Mouse (Mus musculus) midbrain, postnatal 0 days (tissue): Measurements from ENCODE around the gene Gpr18. TPM values are rescaled to one million over a fixed set of nuclear protein-coding genes. Genes with fewer than 3 reads are reported as not detected.

ENCODE experiments used
- ATAC-seq: fragments of 200-750 bp; cut with Nextera tagmentation; 2 replicates; pipeline ENCODE4 v1.8.0; 2017; ENCODE audit warnings: moderate number of reproducible peaks, mild to moderate bottlenecking, moderate TSS enrichment, moderate library complexity; ENCODE audit not compliant: low FRiP score
- DNase-seq: peaks from one replicate; pipeline ENCODE4 v3.0.0-alpha.2; 2015; ENCODE audit warnings: low spot score
- H3K27ac ChIP-seq: fragments of 300-500 bp; sonication (generic); 2 replicates; pipeline ENCODE4 v1.5.1; 2014; ENCODE audit warnings: low read depth, mild to moderate bottlenecking, low read length, mixed read lengths
- H3K27me3 ChIP-seq: fragments of 300-500 bp; sonication (generic); 2 replicates; pipeline ENCODE4 v1.6.1; 2014; ENCODE audit warnings: low read length, control low read depth, mixed read lengths; ENCODE audit not compliant: insufficient read depth
- H3K36me3 ChIP-seq: fragments of 300-500 bp; sonication (generic); 2 replicates; pipeline ENCODE4 v1.6.1; 2014; ENCODE audit warnings: low read length, control low read depth, mixed read lengths; ENCODE audit not compliant: insufficient read depth
- H3K4me1 ChIP-seq: fragments of 300-500 bp; sonication (generic); 2 replicates; pipeline ENCODE4 v1.6.1; 2014; ENCODE audit warnings: mild to moderate bottlenecking, control low read depth, antibody characterized with exemption, low read length, mixed read lengths; ENCODE audit not compliant: insufficient read depth
- H3K4me2 ChIP-seq: fragments of 300-500 bp; sonication (generic); 2 replicates; pipeline ENCODE4 v1.6.1; 2014; ENCODE audit warnings: low read depth, mild to moderate bottlenecking, low read length, mixed read lengths; ENCODE audit not compliant: poor library complexity, severe bottlenecking
- H3K4me3 ChIP-seq: fragments of 300-500 bp; sonication (generic); 2 replicates; pipeline ENCODE4 v1.5.1; 2014; ENCODE audit warnings: low read depth, mild to moderate bottlenecking, low read length, moderate library complexity
- H3K9ac ChIP-seq: fragments of 300-500 bp; sonication (generic); replicated peaks from 2 replicates; pipeline ENCODE4 v1.6.1; 2014; ENCODE audit warnings: mild to moderate bottlenecking, low read length, moderate library complexity, mixed read lengths; ENCODE audit not compliant: poor library complexity, severe bottlenecking
- H3K9me3 ChIP-seq: fragments of 300-500 bp; sonication (generic); 2 replicates; pipeline ENCODE4 v1.6.1; 2016; ENCODE audit warnings: low read length, control low read depth
- CTCF ChIP-seq: IDR thresholded peaks from 2 replicates; pipeline ENCODE4 v1.5.1; 2016; ENCODE audit warnings: antibody characterized with exemption, mild to moderate bottlenecking
- WGBS: fragments of 180-500 bp; shearing (Covaris S2); extraction: QIAGEN DNeasy Blood & Tissue Kit; methylation state at CpG from one replicate; pipeline ENCODE4 v1.1.7; 2014; 5-methylcytosine and 5-hydroxymethylcytosine counted together
- polyA plus RNA-seq: library from polyadenylated mRNA; unstranded; fragments of >200 nt; fragmentation: Nextera tagmentation; extraction: Ambion mirVana; gene quantifications from 2 replicates; pipeline ENCODE4 v1.2.1, GENCODE M21; 2015
- total RNA-seq: library from RNA; depleted of rRNA; stranded (reverse); fragments of >200 nt; gene quantifications from 2 replicates; pipeline ENCODE4 v1.2.3, GENCODE M21; 2014

The Gpr18 gene
- total and polyA plus RNA-seq, 2 experiments from 2014 or later = 0.10 TPM; not detected in 1

DNA sequence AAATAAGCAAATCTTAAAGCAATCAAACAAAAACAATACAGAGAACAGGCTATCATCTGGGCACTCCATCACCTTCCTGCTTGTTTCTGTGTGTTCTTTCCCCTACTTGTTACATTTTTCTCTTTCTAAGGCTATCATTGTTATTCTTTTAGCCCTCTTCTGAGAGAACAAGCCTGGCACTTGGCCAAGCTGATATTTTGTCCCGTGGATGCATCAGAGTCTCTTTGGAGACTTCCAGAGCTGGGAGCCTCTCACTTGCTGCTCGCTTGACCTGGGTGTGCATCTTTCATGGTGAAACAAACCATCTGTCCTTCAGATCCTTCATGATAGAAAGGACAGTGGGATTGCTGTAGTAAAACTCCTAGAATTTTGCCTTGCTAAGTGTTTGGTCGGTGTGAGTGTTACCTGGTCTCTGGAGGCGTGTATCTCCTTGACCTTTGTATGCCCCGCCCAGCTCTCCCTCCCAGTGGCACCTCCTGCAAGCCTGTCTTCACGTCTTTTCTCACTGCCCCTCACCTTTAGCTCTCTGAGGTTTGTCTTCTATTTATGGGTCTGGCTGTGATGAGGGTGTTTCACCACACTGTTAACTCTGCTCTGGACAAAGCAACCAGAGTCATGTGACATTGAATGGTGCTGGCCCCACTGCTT, 31.3 kb downstream of the Gpr18 start:
- Histone ChIP-seq H3K27me3 (no peaks in the 10 kb centered on the region), H3K9me3 (no peaks in the 10 kb centered on the region), H3K9ac (no peak overlapping the region), H3K4me3 (no peak overlapping the region), H3K27ac (no peak overlapping the region), H3K4me2 (no peak overlapping the region), H3K4me1 (no peaks in the 10 kb centered on the region; the same call in 1 of the 2 replicates), H3K36me3 (no peaks in the 10 kb centered on the region)
- ATAC-seq (no peak), DNase-seq (no peak)
- WGBS = 81% methylated on average over 6 of the region's 6 CpGs
- TF ChIP-seq CTCF = no peak

DNA sequence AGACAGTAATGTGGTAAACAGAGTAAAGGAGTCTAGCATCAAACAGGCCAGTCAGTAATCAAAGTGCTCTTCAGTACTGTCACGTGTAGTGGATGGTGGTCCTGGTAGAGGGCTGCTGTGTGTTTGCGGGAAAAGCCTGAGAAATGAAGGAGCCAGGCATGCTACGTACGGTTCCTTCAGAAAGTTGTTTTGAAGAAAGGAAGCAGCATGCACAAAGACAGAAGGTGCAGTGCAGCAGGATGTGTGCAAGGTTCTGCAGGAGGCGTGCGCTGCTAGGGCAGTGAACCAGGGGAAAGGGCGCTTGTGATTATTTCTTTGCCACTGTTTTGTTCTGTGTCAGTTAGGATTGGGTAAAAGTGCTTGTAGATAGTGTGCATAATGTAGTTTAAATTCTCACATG, 34.4 kb downstream of the Gpr18 start:
- Histone ChIP-seq H3K27ac (no peak overlapping the region), H3K9ac (no peak overlapping the region), H3K4me3 (no peak overlapping the region), H3K4me2 (no peak overlapping the region), H3K27me3 (no peaks in the 10 kb centered on the region), H3K9me3 (no peaks in the 10 kb centered on the region), H3K4me1 (no peaks in the 10 kb centered on the region; the same call in 1 of the 2 replicates), H3K36me3 (no peaks in the 10 kb centered on the region)
- WGBS = 91% methylated on average over 7 of the region's 7 CpGs
- ATAC-seq (no peak), DNase-seq (no peak)
- no peak for TF ChIP-seq CTCF

DNA sequence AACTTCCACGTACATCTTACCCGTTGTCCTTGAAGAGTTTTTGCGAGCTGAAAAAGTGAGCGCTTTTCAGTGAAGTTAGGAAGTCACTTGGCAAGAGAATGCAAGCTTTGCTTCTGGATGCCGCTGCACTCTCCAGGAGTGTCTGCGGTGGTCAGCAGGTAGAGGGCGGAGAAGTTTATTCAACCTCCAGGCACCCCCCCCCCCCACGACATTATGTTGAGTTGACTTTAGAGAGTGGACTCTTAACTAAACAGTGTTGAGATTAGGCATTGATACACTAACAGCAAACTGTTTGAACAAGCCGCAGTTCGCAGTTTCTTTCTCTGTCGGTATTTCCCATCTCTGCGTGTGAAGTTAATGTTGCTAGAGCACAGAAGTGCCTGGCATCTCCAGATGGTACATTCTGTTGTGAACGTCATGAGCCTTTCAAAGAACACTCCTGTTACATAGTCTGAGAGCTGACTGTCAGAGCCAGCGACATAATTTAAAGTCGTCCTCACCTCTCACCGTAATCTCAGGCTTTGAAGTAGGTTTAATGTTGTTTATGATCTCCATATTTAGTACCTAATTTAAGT, 36.2 kb downstream of the Gpr18 start:
- Histone ChIP-seq H3K36me3 (no peaks in the 10 kb centered on the region), H3K4me1 (no peaks in the 10 kb centered on the region; the same call in 1 of the 2 replicates), H3K9ac (peak overlapping the region; percentile 84), H3K27me3 (no peaks in the 10 kb centered on the region), H3K4me2 (peak overlapping the region; percentile 93), H3K4me3 (peak overlapping the region; percentile 74), H3K9me3 (no peaks in the 10 kb centered on the region), H3K27ac (no peak overlapping the region)
- ATAC-seq = no peak
- TF ChIP-seq CTCF = no peak
- 17% methylated on average over 16 of the region's 16 CpGs for WGBS
- no peak for DNase-seq

DNA sequence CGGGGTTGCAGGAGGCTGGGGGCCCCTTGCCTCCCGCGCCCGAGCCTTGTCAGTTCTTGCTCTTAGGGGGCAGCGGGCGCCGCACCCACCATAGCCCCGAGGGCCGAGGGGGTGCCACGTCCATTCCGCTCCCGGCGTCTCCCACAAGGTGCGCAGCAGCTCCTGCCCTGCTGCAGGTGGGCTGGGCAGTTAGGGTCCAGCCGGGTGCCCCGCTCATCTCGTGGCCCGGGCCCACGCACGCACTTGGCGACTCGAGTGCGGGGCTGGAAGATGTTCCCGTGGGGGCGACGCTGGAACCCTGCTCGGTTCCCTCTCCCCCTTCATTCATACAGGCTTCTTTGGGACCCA, 36.7 kb downstream of the Gpr18 start:
- Histone ChIP-seq H3K4me1 (no peaks in the 10 kb centered on the region; the same call in 1 of the 2 replicates), H3K36me3 (no peaks in the 10 kb centered on the region), H3K4me3 (peak overlapping the region; percentile 74), H3K27ac (peak overlapping the region; percentile 60), H3K27me3 (no peaks in the 10 kb centered on the region), H3K9ac (peak overlapping the region; percentile 84), H3K9me3 (no peaks in the 10 kb centered on the region), H3K4me2 (peak overlapping the region; percentile 93)
- ATAC-seq (no peak), DNase-seq (no peak)
- 0% methylated on average over 26 of the region's 27 CpGs for WGBS
- no peak for TF ChIP-seq CTCF

DNA sequence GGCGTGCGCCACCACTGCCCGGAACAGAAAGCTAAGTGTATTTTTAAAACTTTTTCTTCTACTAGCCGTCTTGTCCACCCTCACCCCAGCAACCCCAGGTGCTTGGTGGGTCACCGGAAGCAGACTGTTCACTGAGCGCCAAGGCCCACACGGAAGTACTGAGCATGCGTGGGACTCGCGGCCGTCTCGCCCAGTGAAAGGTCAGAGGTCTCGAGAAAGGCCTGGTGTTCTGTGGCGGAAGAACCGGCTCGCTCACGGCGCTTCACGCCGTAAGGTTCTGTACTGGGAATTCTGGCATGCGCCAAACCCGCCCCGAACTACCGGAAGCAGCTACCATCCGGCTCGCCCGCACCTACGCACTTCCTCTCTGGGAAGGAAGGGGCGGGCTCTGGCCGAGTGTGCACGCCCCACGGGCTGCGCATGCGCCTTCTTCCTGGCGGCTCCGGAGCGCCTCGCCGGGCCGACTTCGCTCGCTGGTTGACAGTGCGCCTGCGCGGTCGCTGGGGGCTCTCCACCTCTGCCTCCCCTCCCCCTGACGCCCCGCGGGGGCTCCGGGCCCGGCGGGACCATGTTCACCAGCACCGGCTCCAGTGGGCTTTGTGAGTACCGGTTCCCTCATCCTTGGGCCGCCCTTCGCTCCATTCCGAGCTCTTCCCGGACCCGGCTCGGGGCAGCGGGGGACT, 37.3 kb downstream of the Gpr18 start, which contains the start of gene Ubac2:
TSS of gene Ubac2 (plus strand) at position 445 of the 683 bp plus-strand sequence.
- H3K27me3 ChIP-seq = no peaks in the 10 kb centered on the region
- H3K27ac ChIP-seq = peak within 1 kb of the TSS; percentile 60
- peak; percentile 37; the same call in 1 of the 2 replicates for TF ChIP-seq CTCF
- DNase-seq (peak; percentile 99), ATAC-seq (peak; percentile 99)
- H3K4me2 ChIP-seq = peak within 1 kb of the TSS; percentile 93
- WGBS = under 1% methylated on average over 49 of the region's 61 CpGs
- no peaks in the 10 kb centered on the region for H3K36me3 ChIP-seq
- peak within 1 kb of the TSS; percentile 84 for H3K9ac ChIP-seq
- no peaks in the 10 kb centered on the region for H3K9me3 ChIP-seq
- H3K4me1 ChIP-seq = no peaks in the 10 kb centered on the region; the same call in 1 of the 2 replicates
- peak within 1 kb of the TSS; percentile 74 for H3K4me3 ChIP-seq

DNA sequence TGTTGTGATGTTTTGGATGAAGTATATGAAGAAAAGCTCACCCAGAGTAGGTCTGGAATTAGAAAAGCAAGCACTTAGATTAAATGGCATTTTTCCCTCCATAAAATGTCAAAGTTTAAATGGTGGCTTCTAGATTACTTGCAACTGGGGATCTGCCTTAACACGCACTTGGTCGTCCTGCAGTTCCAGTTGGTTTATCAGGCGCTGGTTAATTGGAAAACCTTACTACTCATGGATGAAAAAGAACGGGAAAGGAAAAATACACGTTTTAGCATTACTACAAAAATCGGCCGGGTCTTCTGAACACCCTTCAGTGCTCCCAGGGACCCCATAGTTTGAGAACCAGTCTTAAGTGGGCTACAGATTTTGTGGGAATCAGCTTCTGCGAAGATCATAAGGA, 37.9 kb downstream of the Gpr18 start:
- no peak for TF ChIP-seq CTCF

More for the DNA sequence above, 37.9 kb downstream of the Gpr18 start:
- Histone ChIP-seq H3K36me3 (no peaks in the 10 kb centered on the region), H3K4me1 (no peaks in the 10 kb centered on the region; the same call in 1 of the 2 replicates), H3K4me2 (peak overlapping the region; percentile 93), H3K27me3 (no peaks in the 10 kb centered on the region), H3K4me3 (peak overlapping the region; percentile 74), H3K27ac (no peak overlapping the region; the same call in 1 of the 2 replicates), H3K9ac (no peak overlapping the region), H3K9me3 (no peaks in the 10 kb centered on the region)
- WGBS = 39% methylated on average over 8 of the region's 8 CpGs
- DNase-seq (no peak), ATAC-seq (no peak)
